Mouse (Mus musculus): Measurements from ENCODE around the gene Sh2d2a. TPM values are rescaled to one million over a fixed set of nuclear protein-coding genes. Genes with fewer than 3 reads are reported as not detected.
"Not testable (repeated sequence)": the region's sequence is repeated elsewhere in the genome, so short reads cannot be mapped to it uniquely, and the experiment has no call there.

The Sh2d2a gene
- polyA plus RNA-seq, 1 experiment from 2014 or later = not detected

DNA sequence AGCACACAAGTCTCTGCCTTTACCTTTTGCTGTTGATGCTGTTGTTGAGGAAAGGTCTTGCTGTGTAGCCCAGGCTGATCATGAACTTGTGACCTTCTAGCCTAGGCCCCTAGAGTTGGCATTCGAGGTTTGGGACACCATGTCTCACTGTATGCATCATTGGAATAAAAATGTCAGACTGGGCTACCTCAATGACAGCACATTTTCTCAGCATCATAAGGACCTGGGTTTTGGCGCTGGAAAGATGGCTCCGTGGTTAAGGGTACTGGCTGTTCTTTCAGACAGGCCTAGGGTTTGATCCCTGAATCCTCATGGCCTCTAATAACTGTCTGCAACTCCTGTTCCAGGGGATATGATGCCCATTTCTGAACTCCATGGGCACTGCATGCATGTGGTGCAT is 53.2 kb downstream of the Sh2d2a start:
- H3K4me1 ChIP-seq (replicated peaks) = no peaks in the 10 kb centered on the region
- no peak for ATAC-seq (ENCODE audit: low read depth)
- H3K9me3 ChIP-seq = no peaks in the 10 kb centered on the region
- H3K9ac ChIP-seq = no peak overlapping the region
- H3K27me3 ChIP-seq = no peaks in the 10 kb centered on the region
- no peak overlapping the region for H3K27ac ChIP-seq (replicated peaks)
- WGBS = 81% methylated on average over 3 of the region's 3 CpGs
- no peak overlapping the region for H3K4me2 ChIP-seq
- no peaks in the 10 kb centered on the region for H3K36me3 ChIP-seq
- H3K4me3 ChIP-seq = no peak overlapping the region

DNA sequence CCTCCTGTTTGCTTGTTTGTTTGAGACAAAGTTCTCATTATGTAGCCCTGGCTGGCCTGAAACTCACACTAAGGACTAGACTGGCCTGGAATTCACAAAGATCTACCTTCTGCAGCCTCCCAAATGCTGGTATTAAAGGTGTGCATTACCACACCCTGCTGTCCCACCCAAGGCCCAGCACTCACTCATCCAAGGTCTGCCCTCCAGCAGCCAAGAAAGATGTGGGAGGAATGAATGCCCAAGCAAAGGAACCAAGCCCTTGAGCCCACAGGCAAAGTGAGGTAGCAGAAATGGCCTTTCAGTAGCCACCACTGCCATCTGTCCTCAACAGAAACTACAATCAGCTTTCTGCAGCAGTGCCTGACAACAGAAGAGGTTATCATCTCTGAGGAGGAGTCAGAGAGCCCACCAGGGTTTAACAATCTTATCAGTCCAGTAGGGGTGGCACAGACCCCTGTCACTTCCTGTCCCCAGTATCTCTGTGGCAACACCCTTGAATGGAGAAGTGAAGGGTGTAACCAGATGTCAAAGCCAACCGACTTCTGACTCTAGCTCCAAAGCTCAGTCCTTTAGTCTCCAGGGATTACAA is 54.6 kb downstream of the Sh2d2a start:
- Histone ChIP-seq H3K9me3 (no peaks in the 10 kb centered on the region), H3K4me3 (no peak overlapping the region), H3K4me1 (replicated peaks) (no peaks in the 10 kb centered on the region), H3K36me3 (no peaks in the 10 kb centered on the region), H3K27me3 (no peaks in the 10 kb centered on the region), H3K27ac (replicated peaks) (no peak overlapping the region), H3K9ac (no peak overlapping the region), H3K4me2 (no peak overlapping the region)
- ATAC-seq (ENCODE audit: low read depth) = no peak
- 52% methylated on average over 1 of the region's 1 CpGs for WGBS

DNA sequence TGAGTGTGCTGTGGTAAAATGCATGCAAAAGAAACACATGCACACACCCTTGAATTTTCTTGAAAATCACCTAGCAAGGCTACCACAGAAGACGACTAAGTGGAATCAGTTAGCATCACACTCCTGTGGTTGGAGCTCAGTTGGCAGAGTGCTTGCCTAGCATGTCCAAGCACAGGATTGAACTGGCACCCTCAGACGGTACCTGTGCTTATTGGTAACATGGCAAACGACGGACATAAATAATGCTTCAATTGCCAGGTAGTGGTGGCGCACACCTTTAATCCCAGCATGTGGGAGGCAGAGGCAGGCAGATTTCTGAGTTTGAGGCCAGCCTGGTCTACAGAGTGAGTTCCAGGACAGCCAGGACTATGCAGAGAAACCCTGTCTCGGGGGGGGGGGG is 55.4 kb downstream of the Sh2d2a start:
- 77% methylated on average over 6 of the region's 6 CpGs for WGBS
- H3K4me2 ChIP-seq; H3K27me3 ChIP-seq; H3K4me3 ChIP-seq; H3K36me3 ChIP-seq; H3K9me3 ChIP-seq; H3K9ac ChIP-seq; H3K27ac ChIP-seq (replicated peaks); ATAC-seq (ENCODE audit: low read depth); H3K4me1 ChIP-seq (replicated peaks): not testable (repeated sequence)

DNA sequence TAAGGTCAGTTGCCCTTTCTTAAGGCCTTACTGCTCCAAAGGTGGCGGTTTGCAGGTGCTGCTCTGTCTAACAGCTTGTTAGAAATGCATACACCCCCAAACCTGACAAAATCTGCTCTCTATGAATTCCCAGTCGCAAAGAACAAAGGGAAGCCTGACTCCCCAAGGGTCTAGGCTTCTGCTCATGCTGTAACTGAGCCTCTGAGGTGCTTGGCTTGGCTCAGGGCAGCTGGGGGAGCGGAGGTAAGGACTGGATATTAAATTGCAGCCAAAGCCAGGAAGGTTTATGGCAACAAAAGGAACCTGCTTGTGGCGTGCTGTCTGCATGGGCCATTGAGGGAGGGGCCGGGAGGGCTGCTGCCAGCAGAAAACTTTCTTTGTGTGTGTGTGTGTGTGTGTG is 57.3 kb downstream of the Sh2d2a start:
- H3K4me2 ChIP-seq = no peak overlapping the region
- H3K9me3 ChIP-seq = no peaks in the 10 kb centered on the region
- no peaks in the 10 kb centered on the region for H3K27me3 ChIP-seq
- no peaks in the 10 kb centered on the region for H3K36me3 ChIP-seq
- H3K4me1 ChIP-seq (replicated peaks) = peaks cover 19% of the 10 kb centered on the region
- no peak overlapping the region for H3K9ac ChIP-seq
- H3K4me3 ChIP-seq = no peak overlapping the region
- no peak overlapping the region for H3K27ac ChIP-seq (replicated peaks)
- 48% methylated on average over 5 of the region's 5 CpGs for WGBS
- ATAC-seq (ENCODE audit: low read depth) = no peak

Other genes starting within 250 kb of the Sh2d2a start
- 21.3 and 22.0 TPM in 2 replicates for gene Arhgef11, start 229.2 kb upstream of the Sh2d2a start, polyA plus RNA-seq (2015; fragmentation: Nextera tagmentation; extraction: Ambion mirVana)
- gene Lrrc71, start 98.1 kb upstream of the Sh2d2a start, polyA plus RNA-seq (2015; fragmentation: Nextera tagmentation; extraction: Ambion mirVana) = 0.40 and 0.50 TPM in 2 replicates
- 219 and 314 TPM in 2 replicates for gene Ntrk1, start 51.6 kb upstream of the Sh2d2a start, polyA plus RNA-seq (2015; fragmentation: Nextera tagmentation; extraction: Ambion mirVana)
- 3.4 and 5.4 TPM in 2 replicates for gene Insrr, start 49.8 kb upstream of the Sh2d2a start, polyA plus RNA-seq (2015; fragmentation: Nextera tagmentation; extraction: Ambion mirVana)
- gene Pear1, start 22.4 kb upstream of the Sh2d2a start, polyA plus RNA-seq (2015; fragmentation: Nextera tagmentation; extraction: Ambion mirVana) = 13.1 and 13.3 TPM in 2 replicates
- 16.6 and 17.7 TPM in 2 replicates for gene Prcc, start 38.9 kb downstream of the Sh2d2a start, polyA plus RNA-seq (2015; fragmentation: Nextera tagmentation; extraction: Ambion mirVana)
- gene Hdgf, start 59.6 kb downstream of the Sh2d2a start, polyA plus RNA-seq (2015; fragmentation: Nextera tagmentation; extraction: Ambion mirVana) = 186 and 218 TPM in 2 replicates
- gene Mrpl24, start 72.8 kb downstream of the Sh2d2a start, polyA plus RNA-seq (2015; fragmentation: Nextera tagmentation; extraction: Ambion mirVana) = 69.5 and 73.0 TPM in 2 replicates
- 36.2 and 41.4 TPM in 2 replicates for gene Isg20l2, start 83.6 kb downstream of the Sh2d2a start, polyA plus RNA-seq (2015; fragmentation: Nextera tagmentation; extraction: Ambion mirVana)
- 20.1 and 22.2 TPM in 2 replicates for gene Rrnad1, start 84.0 kb downstream of the Sh2d2a start, polyA plus RNA-seq (2015; fragmentation: Nextera tagmentation; extraction: Ambion mirVana)
- gene Crabp2, start 101.9 kb downstream of the Sh2d2a start, polyA plus RNA-seq (2015; fragmentation: Nextera tagmentation; extraction: Ambion mirVana) = 193 and 205 TPM in 2 replicates
- gene Nes, start 124.3 kb downstream of the Sh2d2a start, polyA plus RNA-seq (2015; fragmentation: Nextera tagmentation; extraction: Ambion mirVana) = 44.1 and 47.1 TPM in 2 replicates
- gene Bcan, start 153.5 kb downstream of the Sh2d2a start, polyA plus RNA-seq (2015; fragmentation: Nextera tagmentation; extraction: Ambion mirVana) = 37.8 and 41.3 TPM in 2 replicates
- gene Hapln2, start 180.8 kb downstream of the Sh2d2a start, polyA plus RNA-seq (2015; fragmentation: Nextera tagmentation; extraction: Ambion mirVana) = 0.36 and 0.40 TPM in 2 replicates
- 29.5 and 30.3 TPM in 2 replicates for gene Gpatch4, start 196.4 kb downstream of the Sh2d2a start, polyA plus RNA-seq (2015; fragmentation: Nextera tagmentation; extraction: Ambion mirVana)
- gene Naxe, start 211.7 kb downstream of the Sh2d2a start, polyA plus RNA-seq (2015; fragmentation: Nextera tagmentation; extraction: Ambion mirVana) = 169 and 175 TPM in 2 replicates
- not detected in 2 replicates for gene Ttc24, start 231.5 kb downstream of the Sh2d2a start, polyA plus RNA-seq (2015; fragmentation: Nextera tagmentation; extraction: Ambion mirVana)
- 3.0 and 3.8 TPM in 2 replicates for gene Iqgap3, start 235.2 kb downstream of the Sh2d2a start, polyA plus RNA-seq (2015; fragmentation: Nextera tagmentation; extraction: Ambion mirVana)